Mouse (Mus musculus) Patski (cell line): ENCODE measurements around the gene Nav1. TPM values are rescaled to one million over a fixed set of nuclear protein-coding genes. Genes with fewer than 3 reads are reported as not detected.

Experiments
- ATAC-seq: fragments of 100-300 bp; one replicate; pipeline ENCODE4 v1.8.0; 2021
- CTCF ChIA-PET: fragments of 350-600 bp; sonication (Branson Sonifier 250); formaldehyde crosslinking; loops from one replicate; lab custom pipeline; 2022; ENCODE audit warnings: inconsistent platforms; lab: Charles Lee
- POLR2A ChIA-PET: fragments of 350-600 bp; sonication (Branson Sonifier 250); formaldehyde crosslinking; loops from one replicate; lab custom pipeline; 2022; ENCODE audit warnings: antibody characterized with exemption, inconsistent platforms; lab: Charles Lee
- DNase-seq: peaks from one replicate; pipeline ENCODE4 v3.0.0-alpha.2; 2011; ENCODE audit warnings: low read depth, low spot score
- H3K27me3 ChIP-seq: fragments of 371-371 bp; one replicate; pipeline ENCODE4 v1.5.1; 2021
- CTCF ChIP-seq: fragments of 100-300 bp; IDR thresholded peaks from one replicate; pipeline ENCODE4 v1.5.1; 2021
- in situ Hi-C: fragments of 300-500 bp; cut with MboI; formaldehyde crosslinking; loops from 3 replicates; pipeline ENCODE4 v1.11.1; 2018; ENCODE audit warnings: low pct_unique_long_range_greater_than_20kb, mixed read lengths
- polyA plus RNA-seq: library from polyadenylated mRNA; unstranded; gene quantifications from one replicate; pipeline ENCODE4 v1.2.3, GENCODE M21; 2021

Nav1 gene
- polyA plus RNA-seq, 1 experiment from 2014 or later: 22.1 TPM

- DNase-seq: no peak
- CTCF ChIA-PET: no interaction called here
- no peak for ATAC-seq
- POLR2A ChIA-PET: interaction anchor here (0.6 to 1.2 kb wide), 2 partner anchors 9 to 24 kb away, joined by 3 to 5 read pairs; no protein-coding TSS in a partner anchor
- in situ Hi-C loops: no loop called here
- no peaks in the 10 kb centered on the region for H3K27me3 ChIP-seq
- no peak for TF ChIP-seq CTCF
Measured at GRCm38 (mm10) chr1:135598251-135598879, 8.7 kb downstream of the Nav1 start.

GRCm38 (mm10) chr1:135594279-135594903 lies 12.7 kb downstream of the Nav1 start:
- ChIA-PET POLR2A (no interaction called here), CTCF (no interaction called here)
- in situ Hi-C loops: no loop called here
- no peak for TF ChIP-seq CTCF
- no peak for ATAC-seq
- H3K27me3 ChIP-seq: no peaks in the 10 kb centered on the region
- no peak for DNase-seq

- peak; percentile 47 for ATAC-seq
- in situ Hi-C loops: no loop called here
- ChIA-PET CTCF (no interaction called here), POLR2A (no interaction called here)
- H3K27me3 ChIP-seq: no peaks in the 10 kb centered on the region
- TF ChIP-seq CTCF: no peak
- DNase-seq: peak; percentile 39
Measured at GRCm38 (mm10) chr1:135593560-135594278, 13.4 kb downstream of the Nav1 start.

- DNase-seq (no peak), ATAC-seq (no peak)
- in situ Hi-C loops: no loop called here
- no peaks in the 10 kb centered on the region for H3K27me3 ChIP-seq
- ChIA-PET CTCF (interaction anchor here (1.1 to 1.7 kb wide), 2 partner anchors 10 to 44 kb away, joined by 3 read pairs; no protein-coding TSS in a partner anchor), POLR2A (no interaction called here)
- TF ChIP-seq CTCF: no peak
Measured at GRCm38 (mm10) chr1:135590776-135591175, 16.3 kb downstream of the Nav1 start.

- TF ChIP-seq CTCF: no peak
- DNase-seq (no peak), ATAC-seq (no peak)
- in situ Hi-C loops: no loop called here
- no peaks in the 10 kb centered on the region for H3K27me3 ChIP-seq
- ChIA-PET POLR2A (interaction anchor here (0.5 to 1.1 kb wide), 2 partner anchors 9 to 11 kb away, joined by 3 to 5 read pairs; no protein-coding TSS in a partner anchor), CTCF (interaction anchor here (1.1 to 1.6 kb wide), 2 partner anchors 14 to 44 kb away, joined by 4 read pairs; no protein-coding TSS in a partner anchor)
Measured at GRCm38 (mm10) chr1:135588973-135589372, 18.1 kb downstream of the Nav1 start.

- ChIA-PET POLR2A (no interaction called here), CTCF (no interaction called here)
- H3K27me3 ChIP-seq: no peaks in the 10 kb centered on the region
- DNase-seq (no peak), ATAC-seq (no peak)
- TF ChIP-seq CTCF: no peak
- in situ Hi-C loops: no loop called here
Measured at GRCm38 (mm10) chr1:135586903-135587302, 20.2 kb downstream of the Nav1 start.

- ChIA-PET CTCF (no interaction called here), POLR2A (no interaction called here)
- no peak for DNase-seq
- no peak for ATAC-seq
- no peaks in the 10 kb centered on the region for H3K27me3 ChIP-seq
- in situ Hi-C loops: no loop called here
- TF ChIP-seq CTCF: no peak
Measured at GRCm38 (mm10) chr1:135585573-135585972, 21.5 kb downstream of the Nav1 start.

GRCm38 (mm10) chr1:135584587-135585541 lies 22.2 kb downstream of the Nav1 start:
- no peak for TF ChIP-seq CTCF
- POLR2A ChIA-PET: interaction anchor here (0.7 kb wide), 1 partner anchor 22 kb away, joined by 3 read pairs; no protein-coding TSS in a partner anchor
- CTCF ChIA-PET: no interaction called here
- no peak for DNase-seq
- no peaks in the 10 kb centered on the region for H3K27me3 ChIP-seq
- in situ Hi-C loops: no loop called here
- ATAC-seq: no peak

- CTCF ChIA-PET: interaction anchor here (2.0 kb wide), 1 partner anchor 20 kb away, joined by 4 read pairs; no protein-coding TSS in a partner anchor
- DNase-seq (no peak), ATAC-seq (no peak)
- H3K27me3 ChIP-seq: no peaks in the 10 kb centered on the region
- in situ Hi-C loops: no loop called here
- no peak for TF ChIP-seq CTCF
- POLR2A ChIA-PET: interaction anchor here (0.7 kb wide), 1 partner anchor 21 kb away, joined by 3 read pairs; no protein-coding TSS in a partner anchor
Measured at GRCm38 (mm10) chr1:135583678-135584515, 23.2 kb downstream of the Nav1 start.
